ENCODE assay signal across 9 mouse cellular contexts in genomic region chr11:117326140-117326725, GRCm38 (mm10).
DNase-seq lines count a peak whose midpoint lies in the region; ATAC-seq and TF ChIP-seq lines count a peak whose summit lies in the region.
"Had no signal": no experiment of that assay in that cellular context is flagged by ENCODE, and none has a peak within 500 bp of the region (broad histone marks: within the 10 kb centered on the region; RNA-seq: fewer than 3 reads in every experiment).

No protein-coding gene starts in this region.

- H3K4me3 ChIP-seq in spleen, adult 2 months (ENCODE audit: extremely low read depth, insufficient read depth, insufficient read length): peak overlapping the region; percentile 40
- no peak overlapping the region for H3K4me3 ChIP-seq in limb, embryonic 15.5 days
- H3K4me3 ChIP-seq: hindbrain, embryonic 15.5 days had no signal

- no peaks in the 10 kb centered on the region for H3K9me3 ChIP-seq in limb, embryonic 15.5 days
- H3K9me3 ChIP-seq: hindbrain, embryonic 15.5 days had no signal

- H3K4me1 ChIP-seq in spleen, adult 2 months (ENCODE audit: control insufficient read depth, insufficient read depth, insufficient read length): peaks cover 75% of the 10 kb centered on the region
- peaks cover 84% of the 10 kb centered on the region for H3K4me1 ChIP-seq in limb, embryonic 15.5 days

- H3K27me3 ChIP-seq in spleen, adult 2 months (ENCODE audit: control insufficient read depth, insufficient read depth, low read length): no peaks in the 10 kb centered on the region
- no peaks in the 10 kb centered on the region for H3K27me3 ChIP-seq in limb, embryonic 15.5 days
- H3K27me3 ChIP-seq: hindbrain, embryonic 15.5 days had no signal

- H3K4me2 ChIP-seq in limb, embryonic 15.5 days: no peak overlapping the region
- H3K4me2 ChIP-seq: hindbrain, embryonic 15.5 days had no signal

- H3K9ac ChIP-seq in limb, embryonic 15.5 days: no peak overlapping the region
- H3K9ac ChIP-seq: hindbrain, embryonic 15.5 days had no signal

- TF ChIP-seq POLR2A in spleen, adult 2 months (IDR thresholded peaks at IDR 0.05; ENCODE audit: low read depth, low read length): peak; percentile 21; the same call in 1 of the 2 replicates

- peak overlapping the region; percentile 93 for H3K27ac ChIP-seq in spleen, adult 2 months (ENCODE audit: insufficient read depth, low read length)
- H3K27ac ChIP-seq in limb, embryonic 15.5 days: 0 out of 2 replicates have a peak overlapping the region, but pooled peaks have one; percentile 27
- H3K27ac ChIP-seq: hindbrain, embryonic 15.5 days had no signal

- 34% methylated on average over 4 of the region's 4 CpGs for WGBS in spleen, adult 2 months
- 42% methylated on average over 4 of the region's 4 CpGs for WGBS in limb, embryonic 15.5 days

- no peak for ATAC-seq in limb, embryonic 15.5 days (ENCODE audit: insufficient number of reproducible peaks, low FRiP score, low TSS enrichment, low read depth)

- DNase-seq in frontal cortex, postnatal 36 days (ENCODE audit: low spot score in 2 of 2): peak; percentile 59 to 67
- no peak for DNase-seq in frontal cortex, postnatal 10 days (ENCODE audit: low spot score in 2 of 2)
- DNase-seq in spleen, adult 2 months (ENCODE audit: low read depth in 1 of 2, low spot score in 2 of 2): no peak
- DNase-seq in spleen, postnatal 4 days (ENCODE audit: low spot score in 2 of 2): no peak
- peak; percentile 67 for DNase-seq in thymus, postnatal 4 days
- no peak for DNase-seq in urinary bladder, adult 2 months (ENCODE audit: low spot score)
- no peak for DNase-seq in c-Kit-positive CD71-positive TER-119-positive erythroid progenitor cells, embryonic 14.5 days (ENCODE audit: low spot score)

- no peak for TF ChIP-seq CTCF in spleen, adult 2 months (IDR thresholded peaks at IDR 0.05; ENCODE audit: extremely low read depth, insufficient read depth, insufficient read length, insufficient replicate concordance)

- H3K36me3 ChIP-seq in spleen, adult 2 months (ENCODE audit: control insufficient read depth, insufficient read depth, low read length): no peaks in the 10 kb centered on the region
- H3K36me3 ChIP-seq in limb, embryonic 15.5 days: no peaks in the 10 kb centered on the region
- H3K36me3 ChIP-seq: hindbrain, embryonic 15.5 days had no signal

Comparison
In these comparisons a context has a peak if more than half of its experiments do, and no peak if none do; other contexts are left out.
1. DNase-seq: peak in frontal cortex, postnatal 36 days (2 of 2) and thymus, postnatal 4 days (single experiment); none in frontal cortex, postnatal 10 days (0 of 2), spleen, adult 2 months (0 of 2), spleen, postnatal 4 days (0 of 2), urinary bladder, adult 2 months (single experiment) and c-Kit-positive CD71-positive TER-119-positive erythroid progenitor cells, embryonic 14.5 days (single experiment).